Mouse (Mus musculus): ENCODE results near the gene Med31.
A peak's percentile ranks its signal among the peaks of the same experiment; 100 is the strongest.

The Med31 gene

DNA sequence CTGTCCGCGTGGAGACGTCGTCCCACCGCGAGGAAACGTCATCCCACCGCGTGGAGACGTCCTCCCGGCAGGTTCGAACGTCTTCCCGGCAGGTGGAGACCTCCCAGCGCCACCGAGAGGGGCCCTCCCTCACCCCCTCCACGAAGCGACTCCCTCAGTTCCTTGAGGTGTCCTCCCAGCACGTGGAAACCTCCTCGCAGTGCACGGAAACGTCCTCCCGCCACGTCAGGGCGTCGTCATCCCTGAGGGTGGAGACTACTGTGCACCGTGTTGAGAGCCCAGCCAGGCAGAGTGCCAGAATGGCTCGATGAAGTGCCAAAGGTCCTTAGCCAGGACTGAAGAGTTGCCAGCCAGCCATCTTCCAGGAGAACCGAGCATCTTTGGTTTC is at the start of gene Med31:
TSS of gene Med31 (minus strand) at position 183 of the 388 bp plus-strand sequence.
- DNase-seq (ENCODE audit: low read depth, low spot score): peak; percentile 45

- no peak for DNase-seq (ENCODE audit: low read depth, low spot score)
Measured at GRCm38 (mm10) chr11:72256441-72256840, 41.0 kb upstream of the Med31 start.

DNA sequence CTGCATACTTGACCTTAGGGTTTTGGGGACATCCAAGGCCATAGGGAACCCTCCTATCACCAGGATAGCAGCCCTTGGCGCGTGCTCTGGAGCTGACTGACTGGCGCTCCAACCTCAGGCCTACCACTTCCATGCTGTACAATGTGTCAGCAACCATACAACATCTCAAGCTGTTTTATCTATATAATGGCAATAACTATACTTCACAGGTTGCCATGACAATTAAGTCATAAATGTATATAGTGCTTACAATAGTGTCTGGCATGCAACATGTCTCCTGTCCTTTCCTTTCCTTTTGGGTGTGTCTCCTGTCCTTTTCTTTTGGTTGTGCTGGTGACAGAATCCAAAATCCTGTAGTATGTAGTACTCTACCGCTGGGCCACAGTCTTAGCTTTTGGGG is 40.2 kb upstream of the Med31 start:
- DNase-seq (ENCODE audit: low read depth, low spot score): no peak

- no peak for DNase-seq (ENCODE audit: low read depth, low spot score)
Measured at GRCm38 (mm10) chr11:72245196-72245753, 29.9 kb upstream of the Med31 start.

- DNase-seq (ENCODE audit: low read depth, low spot score): no peak
Measured at GRCm38 (mm10) chr11:72240062-72240860, 24.9 kb upstream of the Med31 start.

DNA sequence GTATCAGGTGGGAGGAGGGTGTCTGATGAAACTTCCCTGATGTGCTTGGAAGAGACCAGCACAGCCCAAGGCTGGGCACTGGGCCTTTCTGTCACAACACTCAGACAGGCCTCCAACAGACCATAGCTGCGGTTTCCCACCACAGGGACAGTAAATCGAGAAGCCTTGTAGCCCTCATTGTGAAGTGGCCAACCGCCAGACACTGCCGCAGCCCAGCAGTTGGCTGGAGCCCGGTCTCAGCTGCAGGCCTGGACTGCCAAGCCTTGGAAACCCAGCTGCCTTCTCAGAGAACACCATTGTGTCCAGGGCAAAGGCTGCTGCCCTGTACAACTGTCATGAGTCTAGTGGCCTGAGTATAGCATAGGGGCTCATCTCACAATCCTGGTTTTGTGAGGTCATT is 18.6 kb upstream of the Med31 start:
- no peak for DNase-seq (ENCODE audit: low read depth, low spot score)

- DNase-seq (ENCODE audit: low read depth, low spot score): no peak
Measured at GRCm38 (mm10) chr11:72232991-72233390, 17.6 kb upstream of the Med31 start.

DNA sequence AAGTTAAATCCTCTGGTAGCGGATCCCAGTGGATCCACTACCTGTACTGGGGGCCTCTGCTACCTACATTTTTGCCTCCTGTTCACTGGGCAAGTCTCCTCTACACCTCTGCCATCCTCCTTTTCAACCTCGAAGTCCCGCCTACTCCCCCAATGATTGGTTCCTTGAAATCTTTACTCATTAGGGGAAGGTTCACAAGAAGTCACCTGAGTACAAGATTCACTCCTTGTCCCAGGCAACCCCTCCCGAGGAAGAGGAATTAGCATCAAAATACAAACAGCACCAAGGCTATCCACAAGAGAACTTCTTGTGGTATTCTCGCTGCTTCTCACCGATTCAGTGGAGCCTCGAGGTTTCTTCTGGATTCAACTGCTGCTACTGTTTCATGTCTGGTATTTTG is 16.7 kb upstream of the Med31 start:
- DNase-seq (ENCODE audit: low read depth, low spot score): no peak

DNA sequence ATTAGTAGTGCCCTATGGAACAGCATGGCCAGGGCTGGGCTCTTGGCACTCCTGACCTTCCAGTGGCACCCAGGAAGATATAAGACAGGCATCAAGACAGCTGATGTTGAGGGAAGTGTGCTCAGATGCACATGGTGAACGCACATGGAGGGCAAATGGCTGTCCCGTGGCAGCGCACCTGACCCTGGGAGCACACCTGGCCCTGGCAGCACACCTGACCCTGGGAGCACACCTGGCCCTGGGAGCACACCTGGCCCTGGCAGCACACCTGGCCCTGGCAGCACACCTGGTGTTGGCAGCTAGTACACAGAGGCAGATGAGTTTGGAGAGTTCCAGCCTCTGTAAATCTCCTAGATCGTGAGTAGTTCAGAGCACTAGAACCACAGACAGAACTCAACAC is 13.1 kb upstream of the Med31 start:
- no peak for DNase-seq (ENCODE audit: low read depth, low spot score)

- DNase-seq (ENCODE audit: low read depth, low spot score): no peak
Measured at GRCm38 (mm10) chr11:72226901-72227300, 11.5 kb upstream of the Med31 start.

GRCm38 (mm10) chr11:72226020-72226791 is 10.8 kb upstream of the Med31 start:
- no peak for DNase-seq (ENCODE audit: low read depth, low spot score)

- peak; percentile 75 for DNase-seq (ENCODE audit: low read depth, low spot score)
Measured at GRCm38 (mm10) chr11:72224865-72225264, 9.5 kb upstream of the Med31 start.

DNA sequence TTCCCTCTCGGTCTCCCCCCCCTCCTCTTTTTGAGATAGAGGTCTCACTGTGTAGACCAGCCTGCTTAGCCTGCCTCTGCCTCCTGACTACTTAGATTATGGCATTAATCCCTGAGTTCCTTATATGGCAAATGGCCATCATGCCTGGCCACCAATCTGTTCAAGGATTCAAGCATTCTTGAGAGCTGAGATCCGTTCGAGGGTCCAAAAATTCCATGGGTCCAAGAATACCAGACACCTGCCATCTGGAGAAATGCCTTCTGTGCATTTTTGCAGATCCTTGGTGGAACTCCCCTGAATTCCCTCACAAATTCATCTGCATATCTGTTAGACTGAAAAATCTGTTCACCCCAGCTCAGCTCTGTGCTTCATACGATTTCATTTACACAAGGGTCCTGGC is 8.0 kb upstream of the Med31 start:
- no peak for DNase-seq (ENCODE audit: low read depth, low spot score)

GRCm38 (mm10) chr11:72221278-72221677 is 5.9 kb upstream of the Med31 start:
- peak; percentile 61 for DNase-seq (ENCODE audit: low read depth, low spot score)

DNA sequence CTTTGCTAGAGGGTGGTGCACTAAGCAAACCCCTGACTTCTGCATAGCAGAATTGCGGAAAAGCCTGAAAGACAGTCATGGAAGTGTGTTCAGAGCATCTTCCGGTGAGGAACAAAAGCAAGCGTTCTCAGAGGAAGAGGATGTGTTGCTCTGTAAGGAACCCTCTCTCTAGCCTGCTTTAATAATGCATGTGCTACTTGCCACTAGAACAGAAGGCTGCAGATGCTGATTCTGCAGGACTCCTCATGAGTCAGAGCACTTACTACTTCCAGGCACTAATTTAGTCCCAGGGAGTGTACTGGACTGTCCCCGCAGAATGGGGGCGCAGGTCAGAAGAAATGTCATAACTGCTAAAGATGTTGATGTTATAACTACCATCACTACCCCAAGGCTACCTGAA is 1.7 kb upstream of the Med31 start:
- no peak for DNase-seq (ENCODE audit: low read depth, low spot score)

DNA sequence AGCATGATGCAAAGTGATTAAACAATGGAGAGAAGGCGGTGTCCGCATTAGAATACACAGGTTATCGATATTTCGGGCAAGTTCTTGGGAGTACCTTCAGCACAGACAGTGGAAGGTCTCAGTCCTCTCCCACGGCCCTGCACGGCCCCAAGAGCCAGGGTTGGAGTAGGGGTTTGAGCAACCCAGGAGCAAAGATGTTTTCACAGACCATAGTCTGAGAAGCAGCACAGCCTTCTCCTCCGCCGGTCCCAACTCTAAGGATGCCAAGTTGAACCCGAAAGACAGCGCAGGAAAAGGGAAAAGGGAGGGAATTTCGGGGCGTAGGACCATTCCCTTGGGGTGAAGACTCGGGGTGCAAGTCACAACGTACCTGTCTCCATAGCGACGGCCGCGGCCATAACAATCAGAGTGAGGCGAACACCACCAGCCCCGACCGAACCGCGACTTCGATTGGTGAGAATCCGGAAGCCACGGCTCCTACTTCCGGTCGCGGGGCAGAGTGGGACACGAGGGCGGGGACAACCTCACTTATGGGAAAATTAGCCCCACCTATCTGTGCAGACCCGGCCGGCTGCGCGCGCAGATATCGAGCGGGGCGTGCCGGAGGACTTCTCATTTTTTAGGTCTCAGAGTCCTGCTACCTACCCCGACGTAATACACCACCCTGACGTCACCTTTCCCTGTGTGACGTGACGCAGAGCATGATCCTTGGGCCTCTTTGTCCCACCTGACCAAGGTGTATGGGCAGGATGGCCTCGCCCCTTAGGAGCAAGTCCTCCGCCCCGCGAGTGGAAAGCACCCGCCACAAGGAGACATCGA is 592 bp downstream of the Med31 start:
- peak; percentile 97 for DNase-seq (ENCODE audit: low read depth, low spot score)

GRCm38 (mm10) chr11:72207834-72208377 is 7.5 kb downstream of the Med31 start:
- no peak for DNase-seq (ENCODE audit: low read depth, low spot score)

DNA sequence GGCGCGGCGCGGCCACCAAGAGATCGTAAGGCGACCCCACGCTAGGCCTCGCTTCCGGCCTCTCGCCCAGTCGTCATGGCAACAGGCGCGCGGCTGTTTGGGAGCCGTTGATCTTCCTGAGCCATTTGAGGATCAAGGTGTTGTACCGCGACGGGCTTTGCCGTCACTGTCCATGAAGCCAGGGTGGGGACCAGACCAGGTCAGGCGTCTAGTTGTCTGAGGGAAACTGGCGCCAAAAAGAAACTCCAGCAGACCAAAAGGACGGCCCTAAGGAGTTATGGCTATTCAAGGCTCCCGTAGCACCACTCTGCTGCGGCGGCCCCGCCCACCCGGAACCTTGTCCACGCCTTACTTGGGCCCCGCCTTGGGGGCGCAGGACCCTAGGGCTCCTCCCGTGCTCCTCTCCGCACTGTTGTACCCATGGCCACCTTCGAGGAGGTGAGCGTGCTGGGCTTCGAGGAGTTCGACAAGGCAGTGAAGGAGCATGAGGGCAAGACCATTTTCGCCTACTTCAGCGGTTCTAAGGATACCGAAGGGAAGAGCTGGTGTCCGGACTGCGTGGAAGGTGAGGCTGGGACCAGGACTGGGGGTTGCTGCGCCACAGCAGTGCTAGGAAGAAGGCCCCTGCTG is 8.1 kb downstream of the Med31 start, which contains the start of the genes 4933427D14Rik and Txndc17:
TSS of gene 4933427D14Rik (minus strand) at position 256 of the 630 bp plus-strand sequence.
TSS of gene Txndc17 (plus strand) at position 344 of the 630 bp plus-strand sequence.
- peak; percentile 81 for DNase-seq (ENCODE audit: low read depth, low spot score)

- DNase-seq (ENCODE audit: low read depth, low spot score): peak; percentile 28
Measured at GRCm38 (mm10) chr11:72206341-72207203, 8.8 kb downstream of the Med31 start, which contains the start of gene Gm43951. Gene Gm43951 (minus strand): TSS chr11:72206840.

DNA sequence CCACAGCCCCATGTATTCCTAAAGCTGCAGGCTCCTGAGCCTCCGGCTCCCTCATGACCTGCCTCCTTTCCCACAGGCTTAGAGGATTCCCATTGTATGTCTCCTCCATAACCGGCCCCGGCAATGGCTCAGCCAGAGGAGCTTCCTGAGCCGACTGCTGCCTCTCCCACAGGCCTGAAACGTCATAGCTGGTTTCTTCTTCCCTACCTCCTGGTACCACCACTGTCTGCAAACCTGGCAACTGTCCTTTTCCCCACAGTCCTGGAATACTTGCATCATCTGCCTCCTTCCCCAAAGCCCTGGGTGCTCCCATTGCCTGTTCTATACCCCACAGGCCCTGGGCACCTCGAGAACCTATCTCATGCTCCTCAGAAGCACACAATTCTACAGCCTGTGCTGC is 10.1 kb downstream of the Med31 start:
- DNase-seq (ENCODE audit: low read depth, low spot score): no peak

All from forelimb bud, embryonic 11.5 days (tissue).